Comparison of ENCODE assay signal across 9 mouse cellular contexts in genomic region chr17:25885636-25886035, GRCm38 (mm10). TPM values are rescaled to one million over a fixed set of nuclear protein-coding genes. Genes with fewer than 3 reads are reported as not detected.
DNase-seq lines count a peak whose midpoint lies in the region; ATAC-seq lines count a peak whose summit lies in the region.
"Had no signal": no experiment of that assay in that cellular context is flagged by ENCODE, and none has a peak within 500 bp of the region (broad histone marks: within the 10 kb centered on the region; RNA-seq: fewer than 3 reads in every experiment).

No protein-coding gene starts in this region.

- no peak overlapping the region for H3K9ac ChIP-seq in midbrain, embryonic 11.5 days (ENCODE audit: low read length)
- no peak overlapping the region for H3K9ac ChIP-seq in hindbrain, embryonic 16.5 days (ENCODE audit: low read depth, low read length)

- no peaks in the 10 kb centered on the region for H3K27me3 ChIP-seq in midbrain, embryonic 10.5 days (ENCODE audit: low read depth, poor library complexity, severe bottlenecking)
- no peaks in the 10 kb centered on the region for H3K27me3 ChIP-seq in midbrain, embryonic 11.5 days (ENCODE audit: control insufficient read depth, insufficient read depth, low read length)
- H3K27me3 ChIP-seq in hindbrain, embryonic 16.5 days (replicated peaks; ENCODE audit: control insufficient read depth, insufficient read depth, low read length) = no peaks in the 10 kb centered on the region

- H3K36me3 ChIP-seq in midbrain, embryonic 10.5 days = peaks cover 62% of the 10 kb centered on the region
- no peaks in the 10 kb centered on the region for H3K36me3 ChIP-seq in midbrain, embryonic 11.5 days (ENCODE audit: control insufficient read depth, insufficient read depth, low read length)
- peaks cover 10% of the 10 kb centered on the region; the same call in 1 of the 2 replicates for H3K36me3 ChIP-seq in hindbrain, embryonic 16.5 days (ENCODE audit: control insufficient read depth, insufficient read depth, low read length)

- ATAC-seq in cerebellum, adult (ENCODE audit: insufficient number of reproducible peaks, low FRiP score, low TSS enrichment) = no peak
- no peak for ATAC-seq in midbrain, embryonic 11.5 days (ENCODE audit: low FRiP score)
- ATAC-seq in erythroid progenitor cell, adult 5-6 weeks (replicated peaks; ENCODE audit: low FRiP score, poor library complexity, severe bottlenecking) = peak; percentile 62
- no peak for ATAC-seq in hindbrain, embryonic 16.5 days

- no peak overlapping the region for H3K4me3 ChIP-seq in midbrain, embryonic 10.5 days
- H3K4me3 ChIP-seq in midbrain, embryonic 11.5 days (ENCODE audit: low read depth, low read length) = no peak overlapping the region
- H3K4me3 ChIP-seq in hindbrain, embryonic 16.5 days (ENCODE audit: low read length) = no peak overlapping the region

- H3K27ac ChIP-seq in midbrain, embryonic 10.5 days (replicated peaks) = no peak overlapping the region
- H3K27ac ChIP-seq in midbrain, embryonic 11.5 days (ENCODE audit: low read depth, low read length) = no peak overlapping the region
- H3K27ac ChIP-seq in hindbrain, embryonic 16.5 days (ENCODE audit: low read depth, low read length) = no peak overlapping the region

- H3K4me2 ChIP-seq in midbrain, embryonic 11.5 days = no peak overlapping the region
- no peak overlapping the region for H3K4me2 ChIP-seq in hindbrain, embryonic 16.5 days (ENCODE audit: low read length)

- H3K9me3 ChIP-seq in midbrain, embryonic 10.5 days (replicated peaks) = no peaks in the 10 kb centered on the region
- H3K9me3 ChIP-seq in midbrain, embryonic 11.5 days (ENCODE audit: control insufficient read depth, low read length) = no peaks in the 10 kb centered on the region
- no peaks in the 10 kb centered on the region for H3K9me3 ChIP-seq in hindbrain, embryonic 16.5 days (ENCODE audit: control insufficient read depth, low read length)

- 66% methylated on average over 4 of the region's 4 CpGs for WGBS in midbrain, embryonic 10.5 days
- 69% methylated on average over 4 of the region's 4 CpGs for WGBS in midbrain, embryonic 11.5 days
- WGBS in hindbrain, embryonic 16.5 days = 69% methylated on average over 4 of the region's 4 CpGs

- DNase-seq in cerebellum, postnatal 25 days = peak; percentile 43 to 68
- peak; percentile 37 for DNase-seq in midbrain, embryonic 10.5 days (ENCODE audit: low spot score)
- DNase-seq in midbrain, embryonic 11.5 days (ENCODE audit: low spot score, missing footprints) = no peak
- peak; percentile 30 for DNase-seq in thymus, postnatal 25 days
- DNase-seq in layer of hippocampus, postnatal 36 days = no peak
- DNase-seq: cerebellum, adult 11-12 months had no signal

- H3K4me1 ChIP-seq in midbrain, embryonic 10.5 days = peaks cover 52% of the 10 kb centered on the region
- H3K4me1 ChIP-seq in midbrain, embryonic 11.5 days (ENCODE audit: control insufficient read depth, insufficient read depth, low read length) = peaks cover 21% of the 10 kb centered on the region
- H3K4me1 ChIP-seq in hindbrain, embryonic 16.5 days (ENCODE audit: control insufficient read depth, insufficient read depth, low read depth, low read length) = peaks cover 3% of the 10 kb centered on the region; the same call in 1 of the 2 replicates

RNA-seq across cellular contexts. Expression of gene Wfikkn1, which starts 5.0 kb away (rescaled TPM):
- 6.1 and 19.7 TPM in 2 replicates for polyA plus RNA-seq in midbrain, embryonic 10.5 days (2016; fragmentation: Nextera tagmentation; extraction: Ambion mirVana)
- polyA plus RNA-seq in midbrain, embryonic 11.5 days (2014; fragmentation: Nextera tagmentation; extraction: Ambion mirVana) = 0.91 and 1.1 TPM in 2 replicates
- not detected in 2 replicates for total RNA-seq in erythroid progenitor cell, adult 5-6 weeks (2015; ENCODE audit: low replicate concordance)
- total RNA-seq in erythroid progenitor cell, adult 5-6 weeks (2017; ENCODE audit: low replicate concordance) = 0.26 and 1.7 TPM in 2 replicates
- 1 to 10 TPM; 1.8 to 2.4 TPM for total RNA-seq in layer of hippocampus, postnatal 36 days (2021)
- 0.34 and 0.51 TPM in 2 replicates for polyA plus RNA-seq in hindbrain, embryonic 16.5 days (2015; fragmentation: Nextera tagmentation; extraction: Ambion mirVana)

RNA-seq across cellular contexts. Expression of gene Mettl26, which starts 10.8 kb away (rescaled TPM):
- polyA plus RNA-seq in midbrain, embryonic 10.5 days (2016; fragmentation: Nextera tagmentation; extraction: Ambion mirVana) = 74.3 and 80.4 TPM in 2 replicates
- polyA plus RNA-seq in midbrain, embryonic 11.5 days (2014; fragmentation: Nextera tagmentation; extraction: Ambion mirVana) = 57.1 and 60.1 TPM in 2 replicates
- 10.1 and 17.3 TPM in 2 replicates for total RNA-seq in erythroid progenitor cell, adult 5-6 weeks (2015; ENCODE audit: low replicate concordance)
- 7.1 and 7.7 TPM in 2 replicates for total RNA-seq in erythroid progenitor cell, adult 5-6 weeks (2017; ENCODE audit: low replicate concordance)
- 10 to 100 TPM; 36.3 to 37.7 TPM for total RNA-seq in layer of hippocampus, postnatal 36 days (2021)
- polyA plus RNA-seq in hindbrain, embryonic 16.5 days (2015; fragmentation: Nextera tagmentation; extraction: Ambion mirVana) = 63.4 and 67.5 TPM in 2 replicates

RNA-seq across cellular contexts. Expression of gene Mcrip2, which starts 17.1 kb away (rescaled TPM):
- 9.9 and 17.1 TPM in 2 replicates for polyA plus RNA-seq in midbrain, embryonic 10.5 days (2016; fragmentation: Nextera tagmentation; extraction: Ambion mirVana)
- polyA plus RNA-seq in midbrain, embryonic 11.5 days (2014; fragmentation: Nextera tagmentation; extraction: Ambion mirVana) = 6.1 and 7.0 TPM in 2 replicates
- total RNA-seq in erythroid progenitor cell, adult 5-6 weeks (2015; ENCODE audit: low replicate concordance) = 4.2 and 11.9 TPM in 2 replicates
- total RNA-seq in erythroid progenitor cell, adult 5-6 weeks (2017; ENCODE audit: low replicate concordance) = 3.5 TPM in 1 of 2 replicates, not detected in the other
- 10 to 100 TPM; 25.4 to 28.9 TPM for total RNA-seq in layer of hippocampus, postnatal 36 days (2021)
- 34.1 and 38.9 TPM in 2 replicates for polyA plus RNA-seq in hindbrain, embryonic 16.5 days (2015; fragmentation: Nextera tagmentation; extraction: Ambion mirVana)

RNA-seq across cellular contexts. Expression of gene Wdr90, which starts 24.3 kb away (rescaled TPM):
- 53.4 and 53.9 TPM in 2 replicates for polyA plus RNA-seq in midbrain, embryonic 10.5 days (2016; fragmentation: Nextera tagmentation; extraction: Ambion mirVana)
- polyA plus RNA-seq in midbrain, embryonic 11.5 days (2014; fragmentation: Nextera tagmentation; extraction: Ambion mirVana) = 15.7 and 17.8 TPM in 2 replicates
- 52.8 and 61.6 TPM in 2 replicates for total RNA-seq in erythroid progenitor cell, adult 5-6 weeks (2015; ENCODE audit: low replicate concordance)
- total RNA-seq in erythroid progenitor cell, adult 5-6 weeks (2017; ENCODE audit: low replicate concordance) = 26.4 and 37.6 TPM in 2 replicates
- total RNA-seq in layer of hippocampus, postnatal 36 days (2021) = 10 to 100 TPM; 19.2 to 26.2 TPM
- polyA plus RNA-seq in hindbrain, embryonic 16.5 days (2015; fragmentation: Nextera tagmentation; extraction: Ambion mirVana) = 13.1 and 16.2 TPM in 2 replicates

RNA-seq across cellular contexts. Expression of gene Rab40c, which starts 33.9 kb away (rescaled TPM):
- 29.8 and 33.6 TPM in 2 replicates for polyA plus RNA-seq in midbrain, embryonic 10.5 days (2016; fragmentation: Nextera tagmentation; extraction: Ambion mirVana)
- polyA plus RNA-seq in midbrain, embryonic 11.5 days (2014; fragmentation: Nextera tagmentation; extraction: Ambion mirVana) = 15.0 and 15.9 TPM in 2 replicates
- total RNA-seq in erythroid progenitor cell, adult 5-6 weeks (2015; ENCODE audit: low replicate concordance) = 2.2 and 2.5 TPM in 2 replicates
- total RNA-seq in erythroid progenitor cell, adult 5-6 weeks (2017; ENCODE audit: low replicate concordance) = 0.98 and 3.2 TPM in 2 replicates
- 10 to 100 TPM; 49.6 to 55.5 TPM for total RNA-seq in layer of hippocampus, postnatal 36 days (2021)
- polyA plus RNA-seq in hindbrain, embryonic 16.5 days (2015; fragmentation: Nextera tagmentation; extraction: Ambion mirVana) = 49.5 and 50.8 TPM in 2 replicates

Comparison
In these comparisons a context has a peak if more than half of its experiments do, and no peak if none do; other contexts are left out.
1. DNase-seq: peak in cerebellum, postnatal 25 days (2 of 2), midbrain, embryonic 10.5 days (single experiment) and thymus, postnatal 25 days (single experiment); none in midbrain, embryonic 11.5 days (single experiment) and layer of hippocampus, postnatal 36 days (0 of 2).